Mouse (Mus musculus): ENCODE measurements around the gene Ecd.

GRCm38 (mm10) chr14:20331316-20331715, 16.6 kb downstream of the Ecd start:
- TF ChIP-seq CTCF (IDR thresholded peaks at IDR 0.05; ENCODE audit: extremely low read depth, insufficient read depth, insufficient read length, insufficient replicate concordance) (no peak), POLR2A (IDR thresholded peaks at IDR 0.05; ENCODE audit: low read depth, low read length) (no peak)
